Mouse (Mus musculus) embryo, embryonic 9.5 days (tissue): ENCODE results near the gene Lig4.

ENCODE experiments used
- DNase-seq: peaks from one replicate; pipeline ENCODE4 v3.0.0-alpha.2; 2017; ENCODE audit errors: extremely low spot score

Gene Lig4

GRCm38 (mm10) chr8:9929746-9930445 lies 47.6 kb downstream of the Lig4 start:
- DNase-seq, result no peak
